Comparison of ENCODE assay signal across 26 mouse cellular contexts in genomic region chr1:59894025-59894424, GRCm38 (mm10). TPM values are rescaled to one million over a fixed set of nuclear protein-coding genes. Genes with fewer than 3 reads are reported as not detected.
DNase-seq lines count a peak whose midpoint lies in the region; ATAC-seq and TF ChIP-seq lines count a peak whose summit lies in the region.
"Had no signal": no experiment of that assay in that cellular context is flagged by ENCODE, and none has a peak within 500 bp of the region (broad histone marks: within the 10 kb centered on the region; RNA-seq: fewer than 3 reads in every experiment).

No protein-coding gene starts in this region.

- H3K27me3 ChIP-seq in heart, embryonic 11.5 days (ENCODE audit: control insufficient read depth, insufficient read depth, low read length): no peaks in the 10 kb centered on the region
- no peaks in the 10 kb centered on the region for H3K27me3 ChIP-seq in intestine, postnatal 0 days (replicated peaks; ENCODE audit: control insufficient read depth, insufficient read depth, low read length)
- H3K27me3 ChIP-seq in liver, embryonic 15.5 days: no peaks in the 10 kb centered on the region
- H3K27me3 ChIP-seq in forebrain, embryonic 12.5 days: no peaks in the 10 kb centered on the region
- H3K27me3 ChIP-seq: embryonic facial prominence, embryonic 12.5 days; heart, embryonic 15.5 days; limb, embryonic 15.5 days; neural tube, embryonic 13.5 days; Patski had no signal

- no peak overlapping the region for H3K27ac ChIP-seq in heart, embryonic 11.5 days (ENCODE audit: low read depth, low read length)
- H3K27ac ChIP-seq in intestine, postnatal 0 days (ENCODE audit: low read depth, low read length): no peak overlapping the region
- H3K27ac ChIP-seq in liver, embryonic 15.5 days (replicated peaks): peak overlapping the region; percentile 48
- H3K27ac ChIP-seq in forebrain, embryonic 12.5 days: no peak overlapping the region
- H3K27ac ChIP-seq: embryonic facial prominence, embryonic 12.5 days; heart, embryonic 15.5 days; kidney, postnatal 0 days; left cerebral cortex, adult 2 months; limb, embryonic 15.5 days; midbrain, embryonic 10.5 days; neural tube, embryonic 13.5 days had no signal

- no peaks in the 10 kb centered on the region for H3K4me1 ChIP-seq in heart, embryonic 11.5 days (ENCODE audit: control insufficient read depth, insufficient read depth, low read length)
- peaks cover 8% of the 10 kb centered on the region for H3K4me1 ChIP-seq in intestine, postnatal 0 days (replicated peaks; ENCODE audit: control insufficient read depth, insufficient read depth, low read length)
- peaks cover 36% of the 10 kb centered on the region for H3K4me1 ChIP-seq in liver, embryonic 15.5 days (replicated peaks)
- H3K4me1 ChIP-seq in forebrain, embryonic 12.5 days: no peaks in the 10 kb centered on the region
- H3K4me1 ChIP-seq: embryonic facial prominence, embryonic 12.5 days; limb, embryonic 15.5 days; midbrain, embryonic 10.5 days; neural tube, embryonic 13.5 days had no signal

- no peak overlapping the region for H3K4me2 ChIP-seq in heart, embryonic 11.5 days
- 0 out of 2 replicates have a peak overlapping the region, but pooled peaks have one; percentile 24 for H3K4me2 ChIP-seq in intestine, postnatal 0 days (replicated peaks; ENCODE audit: low read depth)
- peak overlapping the region; percentile 29 for H3K4me2 ChIP-seq in liver, embryonic 15.5 days
- H3K4me2 ChIP-seq in forebrain, embryonic 12.5 days: no peak overlapping the region
- H3K4me2 ChIP-seq: embryonic facial prominence, embryonic 12.5 days; heart, embryonic 15.5 days; limb, embryonic 15.5 days; neural tube, embryonic 13.5 days had no signal

- 35% methylated on average over 4 of the region's 4 CpGs for WGBS in heart, embryonic 11.5 days (ENCODE audit: insufficient replicate concordance)
- 39% methylated on average over 4 of the region's 4 CpGs for WGBS in intestine, postnatal 0 days
- 23% methylated on average over 4 of the region's 4 CpGs for WGBS in liver, embryonic 15.5 days (ENCODE audit: insufficient replicate concordance)
- 86% methylated on average over 4 of the region's 4 CpGs for whole genome bisulfite sequencing in forebrain, embryonic 12.5 days

- H3K9ac ChIP-seq in heart, embryonic 11.5 days (ENCODE audit: low read depth, low read length): no peak overlapping the region
- no peak overlapping the region for H3K9ac ChIP-seq in intestine, postnatal 0 days (ENCODE audit: low read depth, low read length)
- no peak overlapping the region for H3K9ac ChIP-seq in liver, embryonic 15.5 days
- no peak overlapping the region for H3K9ac ChIP-seq in forebrain, embryonic 12.5 days
- H3K9ac ChIP-seq: embryonic facial prominence, embryonic 12.5 days; heart, embryonic 15.5 days; limb, embryonic 15.5 days; neural tube, embryonic 13.5 days had no signal

- no peak for ATAC-seq in heart, embryonic 11.5 days (replicated peaks; ENCODE audit: insufficient number of reproducible peaks, low FRiP score, low TSS enrichment)
- ATAC-seq in intestine, postnatal 0 days: peak; percentile 34; the same call in 1 of the 2 replicates
- ATAC-seq in liver, embryonic 15.5 days (ENCODE audit: insufficient read depth): peak; percentile 77
- ATAC-seq in forebrain, embryonic 12.5 days (ENCODE audit: low FRiP score): no peak
- ATAC-seq: CD4-positive, CD25-positive, alpha-beta regulatory T cell, adult 4 months; forebrain, embryonic 16.5 days; hindbrain, embryonic 16.5 days; midbrain, embryonic 16.5 days; Patski had no signal

- TF ChIP-seq CTCF in intestine, postnatal 0 days (IDR thresholded peaks at IDR 0.05; ENCODE audit: low read depth): no peak

- peak; percentile 82 for DNase-seq in heart, adult 11 months
- DNase-seq in thymus, adult 18-20 months: no peak
- DNase-seq in adrenal gland, postnatal 36 days: no peak
- DNase-seq in layer of hippocampus, adult 8-10 months (ENCODE audit: low spot score in 2 of 2): no peak
- DNase-seq: cerebellum, adult 11-12 months; cerebellum, postnatal 10 days; gastrocnemius, postnatal 14 days; heart, postnatal 4 days; lung, postnatal 4 days had no signal

- H3K4me3 ChIP-seq in heart, embryonic 11.5 days (ENCODE audit: low read depth, low read length): no peak overlapping the region
- no peak overlapping the region for H3K4me3 ChIP-seq in intestine, postnatal 0 days (ENCODE audit: low read depth, low read length)
- H3K4me3 ChIP-seq in liver, embryonic 15.5 days (replicated peaks): no peak overlapping the region
- H3K4me3 ChIP-seq in forebrain, embryonic 12.5 days (replicated peaks): no peak overlapping the region
- H3K4me3 ChIP-seq: embryonic facial prominence, embryonic 12.5 days; heart, embryonic 15.5 days; left cerebral cortex, adult 2 months; limb, embryonic 15.5 days; midbrain, embryonic 10.5 days; myocyte; neural tube, embryonic 13.5 days had no signal

- no peaks in the 10 kb centered on the region for H3K36me3 ChIP-seq in heart, embryonic 11.5 days (ENCODE audit: control insufficient read depth, insufficient read depth, low read length)
- H3K36me3 ChIP-seq in intestine, postnatal 0 days (ENCODE audit: control insufficient read depth, insufficient read depth): no peaks in the 10 kb centered on the region
- no peaks in the 10 kb centered on the region for H3K36me3 ChIP-seq in liver, embryonic 15.5 days (replicated peaks)
- no peaks in the 10 kb centered on the region for H3K36me3 ChIP-seq in forebrain, embryonic 12.5 days (replicated peaks)
- H3K36me3 ChIP-seq: embryonic facial prominence, embryonic 12.5 days; heart, embryonic 15.5 days; limb, embryonic 15.5 days; midbrain, embryonic 10.5 days; neural tube, embryonic 13.5 days had no signal

- no peaks in the 10 kb centered on the region for H3K9me3 ChIP-seq in heart, embryonic 11.5 days (replicated peaks; ENCODE audit: control insufficient read depth, low read length)
- no peaks in the 10 kb centered on the region for H3K9me3 ChIP-seq in intestine, postnatal 0 days (ENCODE audit: control insufficient read depth)
- no peaks in the 10 kb centered on the region for H3K9me3 ChIP-seq in liver, embryonic 15.5 days (replicated peaks)
- H3K9me3 ChIP-seq in forebrain, embryonic 12.5 days: no peaks in the 10 kb centered on the region
- H3K9me3 ChIP-seq: embryonic facial prominence, embryonic 12.5 days; heart, embryonic 15.5 days; limb, embryonic 15.5 days; midbrain, embryonic 10.5 days; neural tube, embryonic 13.5 days had no signal

RNA-seq across cellular contexts. Expression of gene Fam117b, which starts 18.8 kb away (rescaled TPM):
- polyA plus RNA-seq in heart, embryonic 11.5 days (2014; fragmentation: Nextera tagmentation; extraction: Ambion mirVana): 5.3 and 5.9 TPM in 2 replicates
- 3.6 and 3.7 TPM in 2 replicates for polyA plus RNA-seq in intestine, postnatal 0 days (2015; fragmentation: Nextera tagmentation; extraction: Ambion mirVana)
- 1.9 and 2.0 TPM in 2 replicates for polyA plus RNA-seq in liver, embryonic 15.5 days (2015; fragmentation: Nextera tagmentation; extraction: Ambion mirVana)
- total RNA-seq in adrenal gland, postnatal 36 days (2021): 10 to 100 TPM; 34.8 to 59.8 TPM
- polyA plus RNA-seq in forebrain, embryonic 12.5 days (2016; fragmentation: Nextera tagmentation; extraction: Ambion mirVana): 23.4 and 25.0 TPM in 2 replicates
- total RNA-seq in layer of hippocampus, adult 8-10 months (2022): 10 to 100 TPM; 53.8 to 61.6 (median 54.3) TPM

Comparison
In these comparisons a context has a peak if more than half of its experiments do, and no peak if none do; other contexts are left out.
1. ATAC-seq: peak in intestine, postnatal 0 days (single experiment) and liver, embryonic 15.5 days (single experiment); none in heart, embryonic 11.5 days (single experiment) and forebrain, embryonic 12.5 days (single experiment).
2. H3K4me2 ChIP-seq: peak in intestine, postnatal 0 days (single experiment) and liver, embryonic 15.5 days (single experiment); none in heart, embryonic 11.5 days (single experiment) and forebrain, embryonic 12.5 days (single experiment).